Mouse (Mus musculus) megakaryocyte, embryonic 14.5 days (primary cell): ENCODE results near the gene Acot7.

ENCODE experiments used
- FLI1 ChIP-seq: IDR thresholded peaks from 2 replicates; pipeline ENCODE4 v1.6.1; 2012; ENCODE audit warnings: low read length, inconsistent platforms, mixed read lengths
- GATA1 ChIP-seq: IDR thresholded peaks from 3 replicates; pipeline ENCODE4 v1.6.1; 2012; ENCODE audit warnings: mixed read lengths, low read length, inconsistent platforms, borderline replicate concordance

- TF ChIP-seq GATA1 (no peak), FLI1 (no peak)
Measured at GRCm38 (mm10) chr4:152239974-152240373, 62.0 kb downstream of the Acot7 start.
